Mouse (Mus musculus) gastrocnemius, adult 2 months (tissue): ENCODE measurements around the gene Plekha1. TPM values are rescaled to one million over a fixed set of nuclear protein-coding genes. Genes with fewer than 3 reads are reported as not detected.

Experiments
- DNase-seq: peaks from one replicate; pipeline ENCODE4 v3.0.0; 2022
- H3K27ac ChIP-seq: fragments of 200-600 bp; 2 replicates; pipeline ENCODE4 v1.8.1; 2022; ENCODE audit warnings: mild to moderate bottlenecking
- H3K4me3 ChIP-seq: fragments of 200-600 bp; 2 replicates; pipeline ENCODE4 v1.8.1; 2022; ENCODE audit warnings: mild to moderate bottlenecking, moderate library complexity
- CTCF ChIP-seq: fragments of 200-600 bp; IDR thresholded peaks from 2 replicates; pipeline ENCODE4 v1.8.1; 2022; ENCODE audit warnings: antibody characterized with exemption, mild to moderate bottlenecking, moderate library complexity
- intact Hi-C: fragments of 180-260 bp; cut with DNase I; formaldehyde crosslinking; loops from one replicate; pipeline ENCODE4 v1.15.1; 2025
- total RNA-seq, 2 experiments: library from RNA; stranded (reverse); gene quantifications; 2 replicates each; pipeline ENCODE4 v1.2.3; 2021

Gene Plekha1
- total RNA-seq, 2 experiments from 2014 or later, result 23.4 to 28.2 TPM

DNA sequence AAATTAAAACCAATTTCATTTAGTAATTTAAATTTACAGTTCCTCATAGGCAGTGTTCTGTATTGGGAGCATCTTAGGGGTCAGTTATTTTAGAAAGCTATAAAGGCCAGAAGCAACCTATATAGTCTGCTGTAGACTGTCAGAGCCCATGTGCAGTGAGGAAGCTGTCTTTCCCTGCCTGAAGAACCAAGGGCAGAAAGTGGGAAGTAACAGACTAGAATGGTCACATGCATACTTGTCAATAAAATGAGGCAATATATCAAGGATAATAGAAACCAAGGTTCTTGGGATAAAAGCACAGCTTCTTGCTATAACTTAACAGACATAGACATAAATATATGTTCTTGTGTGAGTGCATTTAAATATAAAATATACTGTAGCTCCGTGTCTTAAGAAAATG is 37.4 kb downstream of the Plekha1 start:
- no peak for DNase-seq

DNA sequence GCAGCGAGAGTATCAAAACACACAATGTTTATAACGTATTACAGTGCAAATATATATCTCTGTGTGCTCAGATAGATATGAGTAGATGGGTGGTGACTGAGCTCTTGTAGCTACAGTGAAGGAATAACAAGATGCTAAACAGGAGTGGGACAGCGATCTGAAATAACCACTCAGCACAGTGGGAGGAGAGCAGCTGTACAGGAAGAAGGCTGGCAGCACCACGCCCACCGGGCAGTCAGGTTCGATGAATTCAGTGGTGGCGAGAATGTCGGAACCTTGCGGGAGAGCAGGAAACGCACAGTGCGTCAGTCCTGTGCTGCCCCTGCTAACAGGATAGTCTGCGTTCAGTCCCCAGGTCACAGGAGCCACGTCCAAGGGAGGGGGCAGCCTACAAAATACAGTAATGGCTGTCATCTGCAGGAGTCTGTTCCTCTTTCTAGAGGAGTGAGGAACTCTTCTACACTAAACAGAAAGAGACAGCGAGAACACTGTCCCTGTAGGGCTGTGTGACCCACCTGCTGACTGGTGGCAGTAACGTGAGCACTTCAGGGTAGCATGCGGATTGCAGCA is 38.0 kb downstream of the Plekha1 start:
- intact Hi-C loops, result no loop called here
- DNase-seq, result no peak
- Histone ChIP-seq H3K27ac (no peak overlapping the region), H3K4me3 (no peak overlapping the region)
- no peak for TF ChIP-seq CTCF

More for the DNA sequence above, 37.4 kb downstream of the Plekha1 start:
- no peak overlapping the region for H3K4me3 ChIP-seq
- no peak for TF ChIP-seq CTCF
- intact Hi-C loops, result no loop called here
- no peak overlapping the region for H3K27ac ChIP-seq

DNA sequence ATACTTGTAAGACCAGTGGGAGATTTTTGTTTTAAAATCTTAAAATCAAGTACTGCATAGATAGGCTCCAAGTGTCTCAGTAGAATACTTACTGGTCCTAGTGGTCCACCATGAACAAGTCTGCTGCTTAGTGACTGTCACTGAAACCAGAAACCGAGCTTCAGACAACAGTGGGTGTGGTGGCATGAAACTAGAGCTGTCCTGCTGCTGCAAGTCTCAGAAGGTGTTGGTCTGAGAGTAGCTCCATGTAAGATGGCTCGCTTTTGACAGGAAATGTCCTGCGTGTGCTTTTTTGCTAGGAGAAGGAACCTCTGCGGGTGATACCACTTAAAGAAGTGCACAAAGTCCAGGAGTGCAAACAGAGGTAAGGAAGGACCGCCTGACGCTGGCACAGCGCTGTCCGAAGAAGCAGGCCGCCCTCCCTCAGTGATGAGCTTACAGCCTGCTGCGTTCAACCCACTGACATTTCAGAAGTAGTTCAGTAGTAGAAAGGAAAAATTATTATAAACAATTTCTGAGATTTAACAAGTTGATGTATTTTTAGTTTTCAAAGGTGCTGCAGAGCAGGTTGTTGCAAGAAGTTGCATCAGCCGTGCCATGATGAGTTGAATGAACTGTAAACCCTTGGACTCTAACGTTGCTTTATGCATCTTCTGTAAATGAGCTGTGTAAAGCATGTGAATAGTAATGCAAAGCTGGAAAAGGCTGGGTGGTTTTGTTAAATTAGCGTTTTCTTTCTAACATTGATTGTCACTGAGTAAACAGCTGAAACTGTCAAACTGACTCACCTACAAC is 39.2 kb downstream of the Plekha1 start:
- intact Hi-C loops, result no loop called here
- no peak for TF ChIP-seq CTCF
- H3K4me3 ChIP-seq, result no peak overlapping the region
- DNase-seq, result no peak
- no peak overlapping the region for H3K27ac ChIP-seq

DNA sequence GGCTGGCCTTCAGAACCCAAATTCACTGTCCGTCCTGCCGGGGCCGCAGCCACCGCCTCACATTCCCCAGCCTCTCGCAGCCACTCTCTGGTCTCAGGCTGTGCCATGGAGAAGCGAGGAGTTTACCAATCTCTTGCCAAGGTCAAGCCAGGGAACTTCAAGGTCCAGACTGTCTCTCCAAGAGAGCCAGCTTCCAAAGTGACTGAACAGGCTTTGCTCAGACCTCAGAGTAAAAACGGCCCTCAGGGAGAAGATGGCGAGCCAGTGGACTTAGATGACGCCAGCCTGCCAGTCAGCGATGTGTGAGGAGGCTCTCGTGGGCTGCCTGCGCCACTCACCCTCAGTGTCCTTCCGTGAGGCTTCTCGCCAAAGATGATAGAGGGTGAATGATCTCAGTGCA is 45.3 kb downstream of the Plekha1 start:
- intact Hi-C loops, result no loop called here
- TF ChIP-seq CTCF, result no peak
- no peak overlapping the region for H3K4me3 ChIP-seq
- DNase-seq, result no peak
- H3K27ac ChIP-seq, result no peak overlapping the region

DNA sequence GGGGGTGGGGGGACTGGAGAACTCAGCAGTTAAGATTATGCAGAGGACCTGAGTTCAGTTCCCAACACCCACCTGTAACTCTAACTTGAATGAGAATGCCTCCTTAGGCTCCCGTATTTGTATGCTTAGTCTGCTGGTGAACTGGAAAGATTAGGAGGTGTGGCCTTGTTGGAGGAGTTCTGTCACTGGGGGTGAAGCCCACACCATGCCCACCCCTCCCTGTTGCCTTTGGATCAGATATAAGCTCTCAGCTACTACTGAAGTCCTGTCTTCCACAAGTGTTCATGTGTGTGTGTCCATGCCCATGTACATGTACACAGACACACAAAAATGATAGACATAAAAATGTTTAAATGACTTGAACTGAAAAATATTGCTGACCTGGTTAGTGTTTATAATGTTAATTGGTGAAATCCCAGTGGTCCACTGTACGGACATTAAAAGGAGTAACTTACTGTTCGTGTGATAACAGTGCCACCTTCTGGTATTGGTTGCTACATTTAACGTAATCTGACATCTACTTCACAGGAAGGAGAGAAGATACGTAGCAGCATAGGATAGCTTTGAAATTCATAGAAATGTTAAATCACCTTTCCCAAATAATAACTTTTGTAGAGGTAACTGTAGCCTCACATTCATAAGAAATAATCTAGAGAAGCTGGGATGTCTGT is 49.3 kb downstream of the Plekha1 start:
- H3K4me3 ChIP-seq, result no peak overlapping the region
- no peak for DNase-seq
- no peak overlapping the region for H3K27ac ChIP-seq
- peak; percentile 77 for TF ChIP-seq CTCF
- intact Hi-C loops, result loop anchor here (1.0 to 5.0 kb wide), 3 partner anchors 88 to 142 kb away; no protein-coding TSS in a partner anchor

DNA sequence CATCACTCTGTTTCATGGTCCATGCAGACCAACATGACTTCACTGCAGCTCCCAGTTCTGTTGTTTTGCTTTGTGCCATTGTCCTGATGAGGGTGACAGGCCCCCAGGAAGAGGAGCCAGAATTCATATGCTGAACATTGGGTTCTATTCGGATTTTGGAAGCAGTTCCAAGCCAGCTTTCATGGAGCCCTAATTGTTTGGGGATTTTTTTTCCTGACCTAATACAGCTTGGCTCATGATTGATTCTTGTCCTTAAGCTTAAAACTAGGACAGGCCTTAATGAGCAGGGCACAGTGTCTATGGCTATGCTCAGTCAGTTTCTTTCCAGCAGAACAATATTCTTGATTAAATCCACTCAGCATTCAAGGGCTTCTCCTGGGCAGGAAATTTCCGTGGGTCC is 52.7 kb downstream of the Plekha1 start:
- intact Hi-C loops, result loop anchor here (5.0 kb wide), 1 partner anchor 124 kb away; no protein-coding TSS in a partner anchor
- TF ChIP-seq CTCF, result no peak

DNA sequence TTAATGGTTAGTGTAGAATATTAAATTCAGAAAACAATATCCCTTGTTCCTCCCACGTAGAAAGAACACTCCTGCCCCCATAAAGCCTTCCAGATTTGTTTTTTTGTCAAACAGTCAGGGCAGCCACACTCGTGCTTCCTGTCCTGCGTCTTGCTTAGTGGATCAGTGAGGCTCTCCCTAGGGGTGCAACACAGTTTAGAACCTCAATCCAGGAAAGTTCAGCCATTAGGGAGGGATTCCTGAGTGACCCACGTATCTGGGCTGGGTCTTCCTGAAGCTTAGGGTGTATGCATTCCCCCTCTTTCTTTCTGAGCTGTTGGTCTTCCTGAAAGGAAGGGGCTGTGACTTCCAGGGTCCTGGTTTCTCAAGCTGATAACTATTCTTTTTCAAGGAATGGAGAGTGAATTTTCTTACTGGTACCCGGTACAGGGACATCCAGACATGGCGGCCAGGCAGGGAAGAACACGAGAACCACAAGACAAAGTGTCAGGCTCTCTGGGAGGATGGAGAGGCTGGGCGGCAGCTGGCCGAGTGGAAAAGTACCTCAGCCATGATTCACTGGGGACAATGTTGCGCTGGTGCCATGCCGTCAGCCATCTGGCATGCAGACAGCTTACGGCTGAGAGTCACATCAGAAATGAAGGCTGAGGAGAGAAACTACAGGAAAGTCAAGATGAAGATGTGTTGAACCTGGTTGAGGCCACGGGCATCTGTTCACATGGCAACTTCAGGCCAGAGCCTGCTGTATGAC is 57.6 kb downstream of the Plekha1 start:
- intact Hi-C loops, result no loop called here
- H3K27ac ChIP-seq, result peak overlapping the region; percentile 38; the same call in 1 of the 2 replicates
- DNase-seq, result peak; percentile 49
- TF ChIP-seq CTCF, result no peak
- H3K4me3 ChIP-seq, result no peak overlapping the region

More for the DNA sequence above, 52.7 kb downstream of the Plekha1 start:
- no peak for DNase-seq
- no peak overlapping the region for H3K4me3 ChIP-seq
- no peak overlapping the region for H3K27ac ChIP-seq

DNA sequence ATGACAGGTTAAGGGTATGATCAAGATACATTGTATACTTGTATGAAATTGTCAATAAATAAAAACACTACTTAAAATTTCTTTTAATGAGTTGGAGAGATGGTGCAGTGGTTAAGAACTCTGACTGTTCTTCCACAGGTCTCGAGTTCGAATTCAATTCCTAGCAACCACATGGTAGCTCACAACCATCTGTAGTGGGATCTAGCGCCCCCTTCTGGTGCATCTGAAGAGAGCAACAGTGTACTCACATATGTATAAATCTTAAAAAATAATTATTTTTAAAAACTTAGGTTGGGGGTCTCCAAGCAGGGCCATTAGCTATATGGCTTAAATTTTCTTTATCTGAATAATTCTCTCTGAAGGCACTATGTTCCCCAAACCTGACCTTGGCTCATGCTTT is 64.8 kb downstream of the Plekha1 start:
- peak; percentile 41 for TF ChIP-seq CTCF
- DNase-seq, result no peak
- Histone ChIP-seq H3K27ac (no peak overlapping the region), H3K4me3 (no peak overlapping the region)
- intact Hi-C loops, result no loop called here

DNA sequence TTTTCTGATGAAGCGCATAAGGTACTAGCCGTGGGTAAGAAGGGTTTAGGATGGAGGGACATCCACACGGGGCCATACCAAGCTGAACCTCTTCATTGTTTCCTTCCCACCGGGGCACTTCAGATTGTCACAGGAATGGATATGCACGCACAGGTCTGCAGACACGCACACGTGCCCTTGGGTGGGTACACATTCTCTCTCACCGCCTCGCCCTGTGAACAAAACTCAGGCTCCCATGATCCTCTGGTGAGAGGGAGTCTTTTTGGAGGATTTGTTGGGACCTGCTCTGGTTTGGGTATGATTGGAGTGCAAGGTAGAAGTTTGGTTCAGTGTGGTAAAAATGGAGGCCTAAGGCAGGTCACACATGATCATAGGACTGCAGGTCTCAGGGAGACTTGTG is 67.4 kb downstream of the Plekha1 start:
- Histone ChIP-seq H3K4me3 (no peak overlapping the region), H3K27ac (no peak overlapping the region)
- intact Hi-C loops, result no loop called here
- TF ChIP-seq CTCF, result no peak
- DNase-seq, result no peak

DNA sequence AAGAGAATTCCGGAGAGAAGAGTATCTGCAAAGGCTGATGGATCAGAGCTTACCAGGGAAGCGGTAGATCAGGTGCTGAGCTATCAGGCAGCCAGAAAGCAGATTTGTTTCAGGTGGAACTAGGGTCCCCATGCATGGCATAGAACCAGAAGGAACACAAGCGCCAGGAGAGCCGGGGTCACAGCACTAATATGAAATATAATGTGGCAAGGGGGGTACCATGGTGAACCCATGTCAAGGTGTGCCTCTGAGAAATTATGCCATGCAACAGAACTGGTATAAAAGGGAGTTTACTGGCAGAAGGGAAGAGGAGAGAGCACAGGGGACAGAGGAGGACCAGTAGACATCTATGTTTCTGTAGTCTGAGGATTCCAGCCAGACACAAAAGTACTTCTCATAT is 69.1 kb downstream of the Plekha1 start:
- intact Hi-C loops, result loop anchor here (5.0 kb wide), 1 partner anchor 38 kb away; no protein-coding TSS in a partner anchor
- Histone ChIP-seq H3K4me3 (no peak overlapping the region), H3K27ac (peak overlapping the region; percentile 89)
- DNase-seq, result no peak
- no peak for TF ChIP-seq CTCF

DNA sequence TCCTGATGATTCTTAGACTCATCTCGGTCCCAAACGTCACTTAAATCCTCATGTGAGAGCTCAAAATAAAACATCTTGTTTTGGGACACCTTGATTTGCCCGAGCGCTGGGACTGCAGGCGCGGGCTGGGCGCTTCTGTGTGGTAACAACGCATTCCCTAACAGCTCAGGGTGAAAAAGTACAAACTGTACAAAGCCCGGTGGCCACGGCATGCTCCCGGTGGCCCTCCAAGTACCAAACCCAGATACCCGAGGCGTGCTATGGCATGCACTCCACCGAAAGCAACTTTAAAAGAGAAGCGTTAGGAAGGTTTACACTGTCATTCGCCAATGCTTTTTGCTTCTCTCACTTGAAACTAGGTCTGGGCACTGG is 69.9 kb downstream of the Plekha1 start:
- peak overlapping the region; percentile 86 for H3K4me3 ChIP-seq
- intact Hi-C loops, result loop anchor here (5.0 kb wide), 1 partner anchor 37 kb away; no protein-coding TSS in a partner anchor
- TF ChIP-seq CTCF, result no peak
- no peak for DNase-seq
- peak overlapping the region; percentile 89 for H3K27ac ChIP-seq

DNA sequence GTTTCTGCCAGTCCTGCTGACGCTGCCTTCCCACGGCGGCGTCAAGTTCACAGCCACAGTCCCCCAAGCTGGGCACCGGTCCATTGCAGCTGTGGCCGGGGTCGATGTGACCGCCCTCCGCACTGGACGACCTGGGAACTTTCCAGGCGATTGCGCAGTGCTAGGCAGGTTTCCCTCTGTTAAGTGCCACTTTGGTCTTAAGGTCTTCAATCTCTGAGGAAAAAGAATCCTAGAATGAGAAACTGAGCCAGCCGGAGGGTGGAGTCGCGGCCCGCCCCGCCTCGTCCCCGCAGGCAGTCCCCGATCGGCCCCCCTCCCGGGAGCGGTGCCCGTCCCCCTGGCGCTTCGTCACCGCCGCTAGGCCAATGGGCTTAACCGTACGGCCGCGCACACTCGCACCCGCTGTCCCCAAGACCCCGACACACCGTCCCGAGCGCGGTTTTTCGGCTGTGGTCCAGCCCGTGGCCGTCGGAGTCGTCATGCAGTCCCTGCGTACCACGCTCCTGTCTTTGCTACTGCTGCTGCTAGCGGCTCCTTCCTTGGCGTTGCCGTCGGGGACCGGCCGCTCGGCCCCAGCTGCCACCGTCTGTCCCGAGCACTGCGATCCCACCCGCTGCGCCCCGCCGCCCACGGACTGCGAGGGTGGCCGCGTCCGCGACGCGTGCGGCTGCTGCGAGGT is 70.4 kb downstream of the Plekha1 start, which contains the start of gene Htra1:
Htra1 (plus strand) TSS at position 319 of the 679 bp plus-strand sequence.
- H3K4me3 ChIP-seq, result peak within 1 kb of the TSS; percentile 86
- H3K27ac ChIP-seq, result peak within 1 kb of the TSS; percentile 89
- TF ChIP-seq CTCF, result no peak
- DNase-seq, result peak; percentile 94
- intact Hi-C loops, result loop anchor here (5.0 kb wide), 1 partner anchor 36 kb away; no protein-coding TSS in a partner anchor
